Mouse (Mus musculus): ENCODE measurements at regions not wholly inside any gene's neighbourhood (a gene's known extent, or its start where the extent isn't known, plus 50 kb on each side); places are given as distances from the start of the nearest gene placed in this dataset.

- TF ChIP-seq CTCF (IDR thresholded peaks at IDR 0.05; ENCODE audit: insufficient read depth, low read length) (no peak), POLR2A (IDR thresholded peaks at IDR 0.05; ENCODE audit: borderline replicate concordance, extremely low read depth, low read depth, low read length) (no peak)
Measured at GRCm38 (mm10) chr8:30863017-30863416, 2565.5 kb upstream of the 5930422O12Rik start.

All from lung, adult 2 months (tissue).